Mouse (Mus musculus) frontal cortex, adult (tissue): ENCODE measurements around the gene Bmper.

Source experiments
- ATAC-seq: cut with Nextera tagmentation; 2 replicates; pipeline ENCODE4 v1.9.2; 2017; ENCODE audit warnings: mild to moderate bottlenecking, moderate library complexity, mixed read lengths; ENCODE audit not compliant: low TSS enrichment

Bmper gene

GRCm38 (mm10) chr9:23368124-23368523, 145.2 kb downstream of the Bmper start:
- no peak for ATAC-seq

GRCm38 (mm10) chr9:23374789-23375460, 152.0 kb downstream of the Bmper start:
- no peak for ATAC-seq

- ATAC-seq = no peak
These were observed 155.2 kb downstream of the Bmper start for GRCm38 (mm10) chr9:23377831-23378730.

- ATAC-seq = peak; percentile 25; the same call in 1 of the 2 replicates
These were observed 155.9 kb downstream of the Bmper start for GRCm38 (mm10) chr9:23378731-23379170.

DNA sequence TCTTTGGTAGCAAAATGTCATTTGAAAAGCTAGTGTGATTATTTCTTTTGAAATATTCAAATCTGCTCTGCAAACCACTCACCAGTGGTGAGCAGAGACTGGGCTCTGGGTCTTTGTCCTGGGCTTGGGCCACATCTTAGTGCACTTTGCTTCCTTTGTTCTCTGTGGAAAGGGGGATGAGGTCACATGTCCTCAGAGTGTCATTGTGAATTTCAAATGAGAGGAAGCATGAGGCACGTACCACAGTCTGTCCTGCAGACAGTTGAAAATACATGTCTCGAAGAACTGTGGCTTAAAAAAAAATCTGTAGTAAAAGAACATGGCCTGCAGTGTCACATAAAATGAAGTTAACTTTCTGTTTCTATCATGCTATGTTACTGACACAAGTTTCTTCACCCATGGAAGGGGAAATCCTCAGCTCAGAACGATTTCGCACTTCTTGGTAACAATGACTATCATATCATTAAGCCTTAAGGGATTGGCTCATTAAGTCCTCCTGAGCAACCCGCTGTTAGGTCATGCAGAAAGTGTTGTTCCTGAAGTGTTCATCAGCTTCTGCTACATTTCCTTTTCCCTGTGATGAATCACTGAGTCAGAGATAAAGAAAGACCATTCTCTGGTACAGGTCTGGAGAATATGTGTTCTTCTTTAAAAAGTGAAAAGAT, 157.4 kb downstream of the Bmper start:
- no peak; the same call in 1 of the 2 replicates for ATAC-seq

DNA sequence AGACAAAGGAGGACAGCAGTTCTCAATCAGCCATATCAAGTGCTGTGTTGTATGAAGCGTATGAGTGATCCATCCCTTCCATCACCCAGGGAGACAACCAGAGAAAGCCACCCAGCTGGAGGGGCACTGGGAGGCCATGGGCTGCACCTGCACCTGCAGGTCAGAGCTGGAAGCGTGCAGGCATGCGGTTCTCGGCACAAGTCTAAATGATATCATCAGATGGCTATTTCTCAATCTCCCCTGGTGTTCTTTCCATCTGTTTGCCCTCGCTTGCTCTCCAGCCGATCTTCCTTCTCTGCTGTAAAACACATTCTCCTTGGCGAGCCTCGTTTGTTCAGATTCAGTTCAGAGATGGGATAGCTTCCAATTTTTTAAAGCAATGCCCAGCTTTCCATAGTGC, 160.4 kb downstream of the Bmper start:
- ATAC-seq = no peak

DNA sequence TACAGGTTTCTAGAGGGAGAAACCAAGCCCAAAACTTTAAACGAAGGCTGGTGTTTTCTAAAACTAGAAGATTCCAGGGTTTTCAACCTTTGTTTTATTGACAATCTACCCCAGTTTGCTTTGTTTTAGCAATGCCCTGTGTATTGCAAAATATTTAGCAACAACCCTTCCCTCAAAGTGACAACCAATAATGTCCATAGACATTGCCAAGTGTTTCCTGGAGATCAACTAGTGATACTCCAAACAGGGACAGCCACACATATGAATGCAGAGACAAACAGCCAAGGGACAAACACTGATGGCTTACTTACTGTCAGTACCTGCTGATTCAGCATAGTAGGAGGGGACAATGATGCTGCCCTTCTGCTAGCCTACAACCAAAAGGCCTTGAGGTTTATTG, 161.0 kb downstream of the Bmper start:
- no peak for ATAC-seq

DNA sequence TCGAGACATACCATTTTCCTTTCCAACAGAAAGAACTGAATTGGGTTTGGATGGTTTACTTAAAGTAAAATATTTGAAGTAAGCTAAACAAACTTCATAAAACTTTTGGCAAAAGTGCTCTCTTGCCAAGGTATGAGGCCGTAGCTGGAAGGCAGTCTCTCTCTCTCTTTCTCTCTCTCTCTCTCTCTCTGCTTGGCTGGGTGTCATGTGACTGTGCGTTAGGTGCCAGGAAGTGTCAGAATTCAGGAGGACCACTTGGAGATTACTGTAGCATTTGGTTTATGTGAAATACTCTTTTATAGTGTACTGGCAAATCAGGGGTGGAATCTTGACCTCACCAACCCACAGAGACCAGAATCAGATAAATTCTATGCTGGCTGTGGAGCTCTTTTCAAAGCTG, 162.0 kb downstream of the Bmper start:
- ATAC-seq = no peak

DNA sequence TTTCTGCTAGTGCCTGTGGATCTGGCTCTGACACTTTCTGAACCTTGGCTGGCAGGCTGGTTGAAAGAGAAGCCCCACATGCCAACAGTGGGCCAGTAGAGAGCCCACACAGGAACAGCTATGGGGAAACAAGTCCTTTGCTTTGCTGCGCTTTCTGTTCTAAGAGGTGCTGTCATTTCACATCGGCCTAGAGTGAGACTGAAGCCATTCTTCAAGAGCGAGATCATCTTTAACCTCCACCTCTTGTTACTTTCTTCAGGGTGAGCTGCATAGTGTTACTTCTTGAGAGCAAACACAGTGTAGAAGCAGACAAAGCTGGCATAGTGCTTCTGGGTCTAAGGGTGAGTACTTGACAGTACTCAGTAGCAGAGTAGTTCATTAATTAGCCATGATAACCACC, 163.3 kb downstream of the Bmper start:
- ATAC-seq = no peak

- ATAC-seq = no peak
These were observed 167.2 kb downstream of the Bmper start for GRCm38 (mm10) chr9:23390118-23390517.

DNA sequence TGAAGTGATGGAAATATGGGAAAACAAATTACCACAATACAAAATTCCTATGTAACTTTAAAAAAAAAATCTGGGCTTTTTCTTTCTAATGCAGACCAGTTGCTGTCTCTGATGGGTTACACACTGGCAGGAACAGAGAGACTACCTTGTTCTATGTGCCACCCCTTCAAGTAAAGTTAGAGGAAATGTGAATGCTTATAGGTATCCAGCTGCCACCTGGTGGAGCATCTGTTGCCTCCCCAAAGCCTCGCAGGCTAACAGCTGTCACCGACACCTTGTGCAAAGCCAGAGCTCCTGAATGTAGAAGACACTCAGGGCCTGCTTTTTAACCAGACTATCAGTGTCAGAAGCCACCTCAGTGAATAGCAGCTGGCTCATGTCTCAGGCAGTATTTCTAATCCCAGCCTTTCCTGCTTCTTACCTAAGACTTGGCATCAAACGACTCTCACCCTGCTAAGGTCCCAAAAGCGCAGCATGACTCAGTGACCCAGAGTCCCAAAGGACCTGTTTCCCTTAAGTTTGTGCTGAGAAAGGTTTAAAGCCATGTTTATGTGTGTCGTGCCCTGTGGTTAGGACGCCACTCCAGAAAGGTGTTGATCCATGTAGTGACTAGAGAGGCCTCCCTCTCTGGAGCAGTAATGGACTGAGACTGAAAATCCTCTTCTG, 171.9 kb downstream of the Bmper start:
- ATAC-seq = no peak

DNA sequence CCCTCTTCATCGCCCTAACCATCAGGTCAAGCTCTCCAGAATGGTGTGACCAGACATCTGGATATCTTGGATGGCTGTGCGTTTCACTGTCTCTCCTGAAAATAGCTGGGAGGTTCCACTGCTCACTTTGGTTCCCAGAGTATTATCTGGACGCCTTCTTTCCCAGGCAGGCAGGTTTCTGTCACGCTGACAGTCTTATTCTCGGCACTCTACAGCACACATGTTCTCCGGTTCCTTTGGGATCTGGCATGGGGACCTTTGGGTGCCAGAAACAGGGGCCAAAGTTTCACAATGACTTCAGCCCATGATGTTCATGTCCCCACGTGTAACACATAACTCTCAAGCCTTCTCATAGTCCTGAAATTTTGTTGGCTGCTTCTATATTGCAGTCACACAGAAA, 173.3 kb downstream of the Bmper start:
- no peak for ATAC-seq

DNA sequence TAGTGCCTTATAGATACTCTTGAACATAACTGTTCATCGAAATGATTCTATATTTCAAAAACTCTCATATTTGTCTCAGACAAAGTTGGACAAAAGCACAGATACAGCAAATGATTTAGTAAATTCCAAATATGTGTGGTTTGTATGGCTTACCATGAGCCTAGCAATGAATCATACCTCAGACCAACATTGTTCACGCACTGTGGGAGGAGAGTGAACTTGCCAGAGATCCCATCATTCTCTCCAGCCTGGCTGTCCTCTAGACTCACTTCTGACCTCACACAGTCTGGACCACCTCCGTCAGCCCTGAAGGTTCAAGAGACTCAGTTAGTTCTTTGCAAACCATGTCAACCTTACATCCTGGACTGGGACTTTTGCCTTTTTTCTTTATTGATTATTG, 175.0 kb downstream of the Bmper start:
- ATAC-seq = no peak

GRCm38 (mm10) chr9:23399638-23400284, 176.9 kb downstream of the Bmper start:
- ATAC-seq = no peak

- no peak for ATAC-seq
These were observed 184.5 kb downstream of the Bmper start for GRCm38 (mm10) chr9:23407416-23407815.

GRCm38 (mm10) chr9:23407935-23408781, 185.3 kb downstream of the Bmper start:
- no peak for ATAC-seq

- no peak for ATAC-seq
These were observed 187.7 kb downstream of the Bmper start for GRCm38 (mm10) chr9:23410567-23410966.

GRCm38 (mm10) chr9:23412956-23413355, 190.1 kb downstream of the Bmper start:
- ATAC-seq = no peak

- ATAC-seq = no peak
These were observed 196.2 kb downstream of the Bmper start for GRCm38 (mm10) chr9:23419107-23419506.

DNA sequence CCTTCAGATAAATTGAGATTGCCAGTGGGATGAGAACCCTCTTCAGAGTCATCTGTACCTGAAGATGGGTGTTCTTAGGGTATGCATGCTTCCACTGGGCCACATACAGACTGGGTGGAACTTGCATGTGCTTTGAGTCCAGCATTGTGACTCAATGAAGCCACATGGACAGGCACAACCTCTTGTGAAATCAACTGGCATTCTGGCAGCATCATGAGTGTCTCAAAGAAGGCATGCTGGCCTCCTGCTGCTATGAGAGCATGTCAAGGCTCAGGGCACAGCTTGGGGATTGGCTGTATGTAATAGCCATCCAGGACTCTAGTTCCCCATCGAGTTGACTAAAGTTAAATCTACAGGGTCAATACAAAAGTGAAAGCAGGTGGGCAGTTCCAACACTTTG, 200.9 kb downstream of the Bmper start:
- ATAC-seq = no peak

- no peak for ATAC-seq
These were observed 209.8 kb downstream of the Bmper start for GRCm38 (mm10) chr9:23432631-23433030.
